Mouse (Mus musculus): Measurements from ENCODE around the gene Gdf3.

Gdf3 gene

DNA sequence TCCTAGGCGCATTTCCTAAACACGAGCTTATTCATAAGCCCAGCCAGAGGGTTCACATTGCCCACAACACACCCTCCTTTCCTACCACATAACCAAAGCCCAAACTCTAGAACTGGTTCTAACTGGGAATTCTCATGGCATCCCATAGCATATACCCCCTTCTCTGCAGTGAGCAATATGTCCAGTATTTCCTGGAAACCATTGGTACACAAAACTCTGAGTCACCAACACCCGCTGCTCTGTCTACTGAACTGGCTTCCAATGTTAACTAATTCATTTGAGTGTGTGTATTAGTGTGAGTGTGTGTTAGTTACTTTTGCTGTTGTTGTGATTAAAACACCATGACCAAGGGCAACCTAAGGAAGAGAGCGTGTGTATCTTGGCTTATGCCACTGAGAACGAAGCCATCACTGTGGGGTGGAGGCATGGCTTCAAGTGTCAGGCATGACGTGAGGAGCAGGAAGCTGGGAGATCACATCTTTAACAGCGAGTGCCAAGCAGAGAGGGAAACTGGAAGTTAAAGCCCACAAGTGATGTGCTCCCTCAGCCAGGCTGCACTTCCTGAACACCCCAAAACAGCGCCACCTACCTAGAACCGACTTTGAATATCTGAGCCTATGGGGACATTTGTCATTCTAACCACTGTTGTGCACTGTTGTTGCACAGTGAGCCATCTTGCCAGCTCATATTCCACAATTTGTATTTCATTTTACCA, 44.7 kb downstream of the Gdf3 start:
- DNase-seq (ENCODE audit: low spot score in 2 of 2): no peak

DNA sequence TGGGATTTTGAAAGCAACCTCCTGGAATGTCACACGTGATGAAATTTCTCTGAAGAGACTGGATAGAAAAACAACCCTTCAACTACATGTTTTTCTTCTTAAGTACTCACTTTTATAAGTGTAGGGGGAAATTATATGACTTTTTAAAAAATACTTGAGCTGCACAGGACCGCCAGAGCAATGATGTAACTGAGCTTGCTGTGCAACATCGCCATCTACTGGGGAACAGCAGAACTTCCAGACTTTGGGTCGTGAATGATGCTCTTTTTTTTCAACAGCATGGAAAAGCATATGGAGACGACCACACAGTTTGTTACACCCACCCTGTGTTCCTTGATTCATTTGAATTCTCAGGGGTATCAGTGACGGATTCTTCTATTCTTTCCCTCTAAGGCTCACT, 47.4 kb downstream of the Gdf3 start:
- DNase-seq (ENCODE audit: low spot score in 2 of 2): peak in 1 of 2 experiments; percentile 67

DNA sequence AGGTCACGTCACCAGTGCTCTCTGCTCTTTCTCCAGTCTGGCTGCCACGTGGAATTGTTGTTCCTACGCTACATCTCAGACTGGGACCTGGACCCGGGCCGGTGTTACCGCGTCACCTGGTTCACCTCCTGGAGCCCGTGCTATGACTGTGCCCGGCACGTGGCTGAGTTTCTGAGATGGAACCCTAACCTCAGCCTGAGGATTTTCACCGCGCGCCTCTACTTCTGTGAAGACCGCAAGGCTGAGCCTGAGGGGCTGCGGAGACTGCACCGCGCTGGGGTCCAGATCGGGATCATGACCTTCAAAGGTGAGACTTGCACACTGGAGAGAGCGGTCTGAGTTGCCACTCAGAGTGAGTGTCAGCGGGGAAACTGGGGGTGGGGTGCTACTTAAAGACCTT, 48.9 kb downstream of the Gdf3 start:
- no peak for DNase-seq (ENCODE audit: low spot score in 2 of 2)

- DNase-seq (ENCODE audit: low spot score in 2 of 2): peak; percentile 49 to 81
Measured at GRCm38 (mm10) chr6:122560427-122560826, 49.5 kb downstream of the Gdf3 start.

DNA sequence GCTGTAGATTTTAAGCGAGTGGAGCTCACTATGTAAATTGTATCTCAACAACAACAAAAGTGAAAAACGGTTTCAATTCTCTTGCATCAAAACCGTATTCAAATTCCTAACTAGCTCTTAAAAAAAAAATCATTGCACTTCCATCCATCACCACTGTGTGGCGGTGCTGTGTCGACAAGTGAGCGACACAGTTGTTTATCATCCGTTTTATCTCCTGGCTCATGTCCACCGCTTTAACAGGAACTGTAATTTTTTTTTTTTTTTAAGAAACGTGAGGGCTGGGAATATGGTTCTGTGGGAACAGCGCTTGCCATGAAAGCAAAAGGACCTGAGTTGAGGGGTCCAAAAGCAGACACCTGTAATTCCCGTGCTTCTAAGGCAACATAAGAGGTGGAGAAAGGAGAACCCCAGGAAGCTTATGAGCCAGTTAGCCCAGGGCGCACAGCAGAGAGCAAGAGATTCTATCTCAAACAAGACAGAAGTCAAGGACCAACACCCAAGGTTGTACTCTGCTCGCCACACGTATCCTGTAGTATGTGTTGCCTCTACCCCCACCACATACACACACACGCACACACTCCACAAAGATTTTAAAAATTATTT, 52.8 kb downstream of the Gdf3 start:
- peak in 1 of 2 experiments; percentile 67 for DNase-seq (ENCODE audit: low spot score in 2 of 2)
